Mouse (Mus musculus): ENCODE measurements around the gene Tsc22d3. TPM values are rescaled to one million over a fixed set of nuclear protein-coding genes. Genes with fewer than 3 reads are reported as not detected.

The Tsc22d3 gene
- total RNA-seq (2021), result 10 to 100 TPM; 66.0 to 76.4 TPM
- long read RNA-seq, transcript Tsc22d3-202 (3 exons, 1,790 nt), result major isoform, 56 of 111 reads
- long read RNA-seq, transcript Tsc22d3-201 (3 exons, 1,974 nt), result minor isoform, 37 of 111 reads
- long read RNA-seq, partial matches to known transcripts, result 0 of 111 reads
- long read RNA-seq, other reads (novel, unspliced or antisense), result 17 of 111 reads

DNA sequence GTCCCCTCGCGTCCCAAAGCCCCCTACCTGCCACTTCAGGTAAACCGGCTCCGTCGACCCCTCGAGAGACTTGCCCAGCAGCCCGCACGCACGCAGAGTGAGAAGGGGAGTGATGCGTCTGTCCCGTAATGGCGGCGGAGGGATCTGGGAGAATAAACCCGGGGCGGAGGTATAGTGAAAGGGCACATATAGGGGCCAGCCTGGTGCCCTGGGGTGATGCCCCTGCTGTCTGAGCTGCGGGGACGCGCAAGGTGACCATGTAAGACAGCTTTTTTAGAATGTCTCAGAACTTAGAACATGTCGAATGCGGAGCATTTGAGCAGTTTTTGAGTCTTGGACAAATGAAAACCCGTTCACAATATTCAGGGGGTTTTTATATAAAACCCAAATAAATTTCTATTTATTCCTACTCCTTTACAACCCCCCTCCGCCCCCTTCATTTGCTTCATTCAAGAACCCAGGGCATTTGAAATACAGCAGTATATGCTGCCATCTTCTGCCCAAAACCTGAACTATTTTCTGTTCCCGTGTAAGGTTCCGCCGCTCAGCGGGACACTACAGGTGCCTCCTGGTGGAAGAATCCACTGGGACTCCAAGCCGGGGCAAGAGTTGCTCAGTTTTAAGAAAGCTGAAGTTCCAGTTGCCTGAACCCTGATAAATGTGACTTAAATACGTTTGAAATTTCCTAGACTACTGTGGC lies at the start of gene Tsc22d3:
TSS of gene Tsc22d3 (minus strand) at position 250 of the 700 bp plus-strand sequence.
- DNase-seq (ENCODE audit: low spot score in 2 of 2), result peak; percentile 32 to 50

DNA sequence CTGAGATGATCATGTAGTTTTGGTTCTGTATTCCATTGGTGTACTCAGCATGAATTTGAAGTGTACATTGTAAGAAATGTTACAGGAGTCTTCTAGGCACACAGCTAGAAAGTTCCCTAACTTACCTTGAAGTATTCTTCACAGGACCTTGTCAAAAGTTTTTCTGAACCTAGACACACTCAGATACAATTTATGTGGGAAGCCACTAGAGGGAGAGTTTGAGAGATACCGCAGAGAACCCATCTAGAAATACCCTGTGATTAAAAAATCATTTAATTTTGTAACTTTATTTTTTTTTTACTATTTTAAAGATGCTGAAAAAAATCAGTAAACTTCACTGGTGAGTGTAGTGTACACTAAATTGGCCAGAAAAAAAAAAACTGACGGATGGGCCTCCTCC lies 39.1 kb upstream of the Tsc22d3 start:
- DNase-seq (ENCODE audit: low spot score in 2 of 2), result no peak

DNA sequence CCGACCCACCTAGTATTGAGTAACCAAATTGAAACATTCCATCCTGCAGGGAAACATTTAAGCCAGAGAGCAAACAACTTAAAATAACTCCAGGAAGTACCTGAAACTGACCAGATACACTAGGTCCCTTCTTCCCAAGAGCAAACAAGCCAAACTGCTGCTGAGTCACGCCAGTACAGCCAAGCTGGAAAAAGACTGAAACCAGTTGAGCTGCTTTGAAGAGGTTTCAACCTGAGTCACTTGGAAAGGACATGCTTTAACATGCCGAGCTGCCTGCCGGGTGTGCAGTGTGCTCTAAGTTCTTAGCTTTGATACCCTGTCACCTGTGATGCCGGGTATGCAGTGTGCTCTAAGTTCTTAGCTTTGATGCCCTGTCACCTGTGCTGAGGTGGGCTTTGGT lies 37.6 kb upstream of the Tsc22d3 start:
- DNase-seq (ENCODE audit: low spot score in 2 of 2), result no peak

DNA sequence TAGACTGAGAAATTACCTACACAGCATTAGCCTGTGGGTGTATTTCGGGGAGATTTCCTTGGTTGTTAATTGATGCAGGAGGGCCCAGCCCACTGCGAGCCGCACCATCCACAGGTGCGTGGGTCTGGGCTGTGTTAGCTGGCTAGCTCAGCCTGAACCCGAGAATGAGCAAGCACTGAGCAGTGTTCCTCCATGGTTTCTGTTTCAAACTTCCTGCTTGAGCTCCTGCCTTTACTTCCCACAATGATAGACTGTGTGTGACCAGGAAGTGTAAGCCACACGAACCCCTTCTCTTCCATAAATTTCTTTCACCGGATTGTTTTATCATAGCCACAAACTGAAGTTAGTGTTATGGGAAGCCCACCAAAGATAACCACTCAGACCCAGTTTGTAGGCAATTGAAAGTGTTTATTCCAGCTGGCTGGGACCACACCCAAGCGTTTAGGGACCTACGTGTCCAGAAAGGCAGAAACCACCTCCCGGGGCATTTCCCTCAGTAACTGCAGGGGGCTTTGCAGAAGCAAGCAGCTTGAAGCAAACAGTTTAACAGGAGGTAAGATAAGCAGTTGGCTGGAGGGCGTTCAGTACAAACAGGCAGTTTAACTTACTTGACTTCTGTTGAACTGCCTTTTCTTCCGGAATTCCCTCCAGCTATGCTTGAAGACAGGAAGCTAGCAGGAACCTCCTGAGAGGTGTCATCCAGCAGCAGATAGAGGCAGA lies 24.6 kb upstream of the Tsc22d3 start:
- no peak for DNase-seq (ENCODE audit: low spot score in 2 of 2)

DNA sequence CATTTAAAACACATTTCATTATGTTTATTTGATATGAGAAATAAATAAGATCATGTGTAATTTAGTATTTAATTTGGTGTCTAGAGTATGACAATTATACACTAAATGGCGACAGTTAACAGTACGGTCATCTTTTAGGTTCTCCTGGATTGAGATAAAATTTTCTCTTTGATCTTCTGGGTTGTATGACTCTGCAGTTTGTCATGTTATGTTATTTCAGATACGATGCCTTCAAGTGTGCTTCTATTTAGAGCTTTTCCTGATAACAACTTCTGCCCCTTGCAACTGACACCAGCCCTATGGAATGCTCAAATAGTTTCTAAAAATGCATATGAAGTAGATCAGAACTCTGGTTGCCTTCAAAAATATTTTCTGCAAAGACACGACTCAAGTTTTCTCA lies 9.5 kb upstream of the Tsc22d3 start:
- no peak for DNase-seq (ENCODE audit: low spot score in 2 of 2)

DNA sequence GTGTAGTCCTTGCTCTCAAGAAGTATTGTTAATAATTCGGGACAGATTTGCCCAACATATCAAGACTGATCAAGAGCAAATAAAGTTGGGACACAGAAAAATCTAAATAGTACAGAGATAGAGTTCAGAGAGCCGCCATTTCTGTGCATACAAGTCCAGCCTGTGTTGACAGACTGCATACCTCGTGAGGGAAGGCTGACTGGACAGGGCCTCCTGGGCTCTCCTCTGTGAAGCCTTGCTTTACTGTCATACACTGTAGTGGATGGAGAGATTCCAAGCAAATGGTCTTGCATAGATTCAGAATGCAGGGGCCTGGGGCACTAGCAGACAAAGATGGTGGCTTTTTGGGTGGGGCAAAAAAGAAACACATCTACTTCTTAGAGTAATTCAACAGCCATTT lies 1.4 kb upstream of the Tsc22d3 start:
- DNase-seq (ENCODE audit: low spot score in 2 of 2), result no peak

DNA sequence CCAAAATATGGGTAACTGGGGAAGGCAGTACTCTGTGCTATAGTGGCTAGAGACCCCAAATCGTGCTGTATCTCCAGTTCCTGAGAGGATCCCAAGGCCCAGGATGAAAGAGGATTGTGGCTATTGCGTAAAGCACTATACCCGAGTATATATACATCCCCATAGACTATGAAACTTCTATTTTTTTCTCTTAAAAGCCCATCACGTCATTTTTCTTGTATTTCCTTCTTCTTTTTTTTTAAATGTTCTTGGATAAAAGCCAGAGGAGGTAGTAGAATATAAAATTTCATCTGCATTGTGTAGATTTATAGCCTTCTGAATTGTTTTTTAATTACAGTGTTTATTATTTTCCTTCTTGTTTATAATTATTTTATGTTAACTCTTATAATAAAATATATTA lies 852 bp upstream of the Tsc22d3 start:
- DNase-seq (ENCODE audit: low spot score in 2 of 2), result no peak

DNA sequence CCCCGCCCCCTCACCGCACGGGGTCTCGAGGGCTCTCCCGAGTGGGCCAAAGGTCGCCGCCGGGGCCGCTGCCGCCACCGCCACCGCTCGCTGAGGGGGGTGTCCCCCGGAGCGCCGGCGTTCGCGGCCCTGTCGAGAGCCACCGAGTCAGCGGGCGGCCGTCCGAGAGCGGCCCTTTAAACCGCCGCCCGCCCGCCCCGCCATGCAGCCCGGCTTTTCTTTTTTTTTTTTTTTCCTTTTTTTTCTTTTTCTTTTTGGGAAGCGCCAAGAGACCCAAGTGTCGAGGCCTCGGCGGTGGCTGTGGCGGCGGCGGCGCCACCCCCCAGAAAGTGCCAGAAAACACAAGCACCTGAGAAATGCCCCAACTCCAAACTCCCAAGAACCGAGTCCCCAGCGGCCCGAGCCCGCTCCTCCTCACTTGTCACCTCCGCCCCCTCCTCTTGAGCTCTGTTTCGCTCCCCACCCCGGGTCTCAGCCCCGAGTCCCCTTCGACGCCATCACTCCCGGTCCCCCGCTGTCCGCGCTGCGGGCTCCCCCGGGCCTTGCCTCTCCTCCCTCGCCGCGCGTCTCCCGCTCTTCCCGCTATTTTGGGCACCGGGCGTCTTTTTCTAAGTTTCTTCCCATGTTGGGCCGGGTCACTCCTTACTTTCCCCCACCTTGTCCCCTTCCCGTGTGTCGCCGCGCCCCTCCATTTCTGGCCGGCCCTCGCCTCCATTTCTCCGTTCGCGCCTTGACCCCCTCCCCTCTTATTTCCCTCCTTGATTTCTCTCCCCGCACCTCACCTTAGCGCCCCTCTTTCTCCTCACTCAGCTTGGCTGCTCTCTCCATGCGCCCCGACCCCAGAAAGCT lies 674 bp downstream of the Tsc22d3 start:
- peak in 1 of 2 experiments; percentile 13 for DNase-seq (ENCODE audit: low spot score in 2 of 2)

DNA sequence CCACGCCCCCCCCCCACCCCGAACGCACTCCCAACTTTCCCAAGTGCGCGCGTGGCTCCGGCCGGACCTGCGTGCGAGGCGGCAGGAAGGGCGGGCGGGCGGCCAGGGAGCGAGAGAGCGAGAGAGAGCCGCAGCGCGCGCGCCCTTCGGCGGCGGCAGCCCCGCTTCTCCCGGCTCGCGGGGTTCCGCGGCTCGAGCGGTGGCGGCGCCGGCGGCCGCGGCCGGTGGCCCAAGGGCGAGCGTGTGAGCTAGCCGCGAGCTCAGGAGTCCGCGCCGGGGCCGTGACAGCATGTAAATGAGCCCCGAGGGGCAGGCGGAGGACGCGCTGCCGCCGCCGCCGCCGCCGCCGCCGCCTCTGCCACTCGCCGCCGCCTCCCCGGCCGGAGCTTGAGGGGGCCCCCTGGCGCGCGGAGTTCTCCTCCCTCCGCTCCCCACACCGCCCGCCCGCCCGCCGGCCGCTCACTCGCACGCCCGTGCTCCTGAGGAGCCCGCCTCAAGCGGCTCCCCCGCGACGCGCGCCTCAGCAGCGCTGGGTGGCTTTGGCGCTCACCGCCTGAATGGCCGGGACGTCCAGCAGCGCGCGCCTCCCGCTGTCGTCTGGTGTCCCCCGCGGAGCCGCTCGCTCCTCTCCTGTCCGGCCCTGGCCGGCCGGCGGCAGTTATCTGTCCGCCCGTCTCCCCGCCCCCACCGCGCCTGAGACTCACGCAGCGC lies 1.5 kb downstream of the Tsc22d3 start:
- DNase-seq (ENCODE audit: low spot score in 2 of 2), result peak; percentile 14 to 47

DNA sequence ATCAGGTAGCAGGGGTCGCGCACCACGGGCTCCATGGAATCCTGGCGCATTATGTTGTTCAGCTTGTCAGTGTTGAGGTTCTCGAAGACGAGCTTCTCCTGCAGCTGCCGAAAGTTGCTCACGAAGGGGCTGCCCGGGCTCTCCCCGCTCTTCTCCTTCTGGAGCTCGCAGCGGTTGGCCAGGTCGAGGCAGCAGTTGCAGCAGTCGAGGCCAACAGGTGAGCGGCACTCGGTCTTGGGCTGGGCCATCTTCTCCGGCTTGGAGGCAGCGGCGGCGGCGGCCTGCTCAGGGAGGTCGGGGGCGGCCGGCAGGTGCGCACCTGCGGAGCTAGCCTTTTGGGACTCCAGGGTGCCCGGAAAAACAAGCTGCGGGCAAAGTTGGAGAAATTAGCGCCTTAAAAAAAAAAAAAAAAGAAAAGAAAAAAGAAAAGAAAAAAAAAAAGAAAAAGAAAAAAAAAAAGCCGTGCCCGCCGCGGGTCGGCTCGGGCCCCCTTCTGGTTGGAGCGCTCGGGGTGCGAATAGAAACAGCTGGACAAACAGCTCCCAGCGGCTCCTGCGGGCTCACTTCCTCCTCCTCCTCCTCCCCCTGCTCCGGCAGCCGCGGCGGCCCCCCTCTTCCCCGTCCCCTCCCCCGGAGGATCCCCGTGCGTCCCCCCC lies 2.1 kb downstream of the Tsc22d3 start:
- no peak for DNase-seq (ENCODE audit: low spot score in 2 of 2)

DNA sequence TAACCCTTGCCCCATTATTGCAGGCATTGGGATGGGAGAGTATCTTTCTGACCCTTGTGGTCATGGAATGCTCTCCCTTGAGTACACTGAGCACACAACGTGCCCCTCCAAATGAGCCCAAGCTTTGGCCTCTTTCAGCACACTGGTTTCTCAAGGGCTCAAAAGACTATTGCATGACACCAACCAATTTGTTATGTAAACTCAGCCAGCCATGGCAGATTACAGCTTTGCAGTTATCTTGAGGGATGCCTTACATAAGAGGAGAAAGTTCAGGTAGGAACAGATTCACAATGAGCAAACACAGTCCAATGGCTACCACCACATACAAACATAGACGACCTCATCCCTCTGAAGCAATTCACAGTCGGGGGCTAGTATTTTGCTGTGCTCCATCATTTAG lies 9.3 kb downstream of the Tsc22d3 start:
- no peak for DNase-seq (ENCODE audit: low spot score in 2 of 2)

DNA sequence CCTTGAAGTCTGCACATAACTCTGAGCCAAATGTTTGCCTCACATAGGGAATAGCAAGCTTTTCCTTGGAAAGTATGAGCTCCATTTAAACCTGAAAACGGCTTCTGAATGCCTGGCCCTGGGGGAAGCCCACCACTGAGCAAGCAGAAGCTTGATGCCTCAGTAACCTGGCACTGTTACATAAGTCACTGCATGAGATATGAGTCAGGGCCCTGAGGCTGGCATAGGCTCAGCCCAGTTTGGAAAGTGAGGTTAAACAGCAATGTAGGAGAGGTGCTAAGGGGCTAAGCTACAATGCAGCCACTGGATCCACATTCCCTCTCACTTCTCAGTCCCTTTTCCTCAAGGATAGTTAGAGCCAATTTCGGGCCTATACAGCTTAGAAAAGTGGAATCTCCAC lies 10.3 kb downstream of the Tsc22d3 start:
- no peak for DNase-seq (ENCODE audit: low spot score in 2 of 2)

DNA sequence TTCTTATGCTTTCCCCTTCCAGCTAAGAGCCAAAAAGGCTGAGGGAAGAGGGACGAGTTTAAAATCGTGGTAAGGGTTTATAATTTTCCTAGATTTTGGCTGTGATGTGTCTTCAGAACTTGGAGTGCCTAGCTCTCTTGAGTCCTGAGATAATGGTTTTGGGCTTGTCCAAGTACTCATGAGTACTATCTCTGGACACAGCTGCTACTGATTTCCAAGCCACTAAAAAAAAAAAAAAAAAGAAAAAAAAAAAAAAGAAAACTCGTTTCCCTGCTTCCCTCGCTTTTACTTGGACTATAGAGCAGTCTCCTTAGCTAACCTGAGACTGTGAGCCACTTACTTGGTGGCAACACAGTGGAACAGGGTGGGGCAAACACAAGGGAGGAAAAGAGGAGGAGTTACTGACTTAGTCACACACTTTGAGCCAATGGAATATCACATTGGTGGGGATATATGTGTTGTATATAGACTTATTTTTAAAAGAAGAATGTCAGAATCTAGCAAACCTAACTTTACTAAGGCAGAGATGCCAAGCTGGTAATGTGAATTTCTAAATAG lies 11.2 kb downstream of the Tsc22d3 start:
- no peak for DNase-seq (ENCODE audit: low spot score in 2 of 2)

DNA sequence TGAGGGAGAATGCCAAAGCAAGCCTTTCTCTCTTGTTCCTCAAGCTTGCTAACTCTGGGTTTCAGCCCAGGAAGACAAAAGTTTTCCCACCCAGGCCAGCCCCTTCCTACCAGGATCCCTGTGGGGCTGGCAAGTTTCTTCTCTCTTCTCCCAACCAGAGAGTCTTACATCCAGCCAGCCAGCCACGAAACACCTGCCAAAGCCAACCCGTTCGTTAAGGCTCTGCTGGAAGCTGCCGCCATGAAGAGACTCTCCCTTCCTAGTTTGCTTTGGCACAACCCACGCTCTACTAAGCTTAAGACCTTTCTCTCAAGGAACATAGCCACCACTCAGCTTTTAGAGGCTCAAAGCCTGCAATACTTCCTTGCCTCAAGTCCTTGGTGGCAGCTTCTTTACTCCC lies 11.9 kb downstream of the Tsc22d3 start:
- no peak for DNase-seq (ENCODE audit: low spot score in 2 of 2)

DNA sequence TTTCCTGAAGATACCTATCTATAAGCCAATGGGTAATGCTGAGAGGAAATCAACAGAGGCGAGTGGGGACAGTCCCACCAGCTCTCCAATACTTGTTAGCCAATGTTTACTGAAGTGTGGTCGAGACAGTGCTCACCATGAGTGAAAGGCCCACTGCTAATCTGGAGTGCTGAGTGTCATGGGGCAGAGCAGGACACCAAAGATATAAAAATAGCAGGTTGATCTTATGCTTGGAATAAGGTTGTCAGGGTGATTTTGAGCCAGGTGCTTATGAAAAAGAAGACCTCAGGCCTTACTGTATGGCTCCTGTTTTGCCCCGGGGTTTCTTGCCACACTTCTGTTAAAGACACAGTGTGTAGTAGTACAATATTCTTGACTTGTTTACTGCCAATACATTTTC lies 20.0 kb downstream of the Tsc22d3 start:
- no peak for DNase-seq (ENCODE audit: low spot score in 2 of 2)

DNA sequence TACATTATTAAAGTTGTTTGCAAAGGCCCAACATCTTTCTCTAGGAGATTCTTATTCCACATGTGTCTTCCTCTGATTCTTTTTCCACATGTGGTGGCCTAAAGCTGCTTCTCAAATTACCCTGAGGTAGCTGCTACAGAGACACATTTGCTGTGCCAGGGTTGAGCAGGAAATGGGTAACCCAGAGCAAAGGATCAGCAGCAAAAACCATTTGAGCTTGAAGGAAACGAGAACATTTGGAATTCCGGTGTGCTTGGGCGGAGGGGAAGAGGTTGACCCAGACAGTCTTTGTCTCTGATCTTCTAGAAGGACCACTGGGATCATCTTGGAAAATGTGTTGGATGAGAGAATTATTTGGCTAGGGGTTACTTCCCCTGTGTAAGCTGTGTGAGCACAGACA lies 24.8 kb downstream of the Tsc22d3 start:
- no peak for DNase-seq (ENCODE audit: low spot score in 2 of 2)

DNA sequence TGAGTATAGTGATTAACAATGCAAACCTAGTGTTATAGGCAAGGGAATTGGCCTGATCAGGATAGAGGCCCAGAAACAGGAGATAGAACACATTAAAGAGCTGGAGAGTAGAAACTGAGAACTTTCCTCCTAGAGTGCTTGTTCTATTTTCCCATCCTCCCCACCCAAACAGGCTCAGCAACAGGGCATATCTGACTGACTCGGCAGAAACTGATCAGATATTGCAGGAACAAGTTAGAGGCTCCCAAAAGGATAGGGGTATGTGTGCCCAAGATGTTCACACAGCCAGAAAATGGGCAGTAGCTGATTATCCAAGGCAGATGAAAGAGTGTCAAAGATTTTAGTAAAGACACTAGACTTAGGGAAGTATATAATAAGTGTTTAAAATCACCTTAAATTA lies 25.3 kb downstream of the Tsc22d3 start:
- DNase-seq (ENCODE audit: low spot score in 2 of 2), result no peak

DNA sequence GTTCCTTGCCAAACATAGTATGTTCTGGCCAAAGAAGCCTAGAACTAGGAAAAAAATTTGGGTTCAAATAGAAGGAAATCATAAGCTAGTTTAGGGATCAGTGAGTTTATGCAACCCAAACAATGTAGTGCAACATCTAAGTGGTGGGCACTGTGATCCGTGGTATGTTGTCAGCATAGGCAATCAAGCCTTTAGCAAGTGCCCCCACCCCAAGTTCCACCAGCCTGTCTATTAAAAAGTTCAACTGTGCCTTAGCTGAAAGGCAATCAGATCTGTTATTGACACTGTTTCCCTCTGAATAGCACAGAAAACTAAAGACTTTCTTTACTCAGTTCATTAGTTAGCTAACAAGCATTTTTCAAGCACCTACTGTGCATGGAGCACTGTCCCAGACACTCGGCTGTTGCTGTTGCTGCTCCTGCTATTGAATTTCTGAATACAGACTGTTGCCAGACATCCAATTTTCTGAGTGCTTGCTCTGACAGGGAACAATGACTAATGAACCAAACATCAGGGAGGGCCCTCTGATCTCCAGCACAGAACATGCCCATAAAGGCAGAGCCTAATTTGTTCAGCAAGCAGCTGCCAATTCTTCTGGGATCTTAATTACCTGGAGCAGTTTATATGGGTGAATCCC lies 27.6 kb downstream of the Tsc22d3 start:
- no peak for DNase-seq (ENCODE audit: low spot score in 2 of 2)

DNA sequence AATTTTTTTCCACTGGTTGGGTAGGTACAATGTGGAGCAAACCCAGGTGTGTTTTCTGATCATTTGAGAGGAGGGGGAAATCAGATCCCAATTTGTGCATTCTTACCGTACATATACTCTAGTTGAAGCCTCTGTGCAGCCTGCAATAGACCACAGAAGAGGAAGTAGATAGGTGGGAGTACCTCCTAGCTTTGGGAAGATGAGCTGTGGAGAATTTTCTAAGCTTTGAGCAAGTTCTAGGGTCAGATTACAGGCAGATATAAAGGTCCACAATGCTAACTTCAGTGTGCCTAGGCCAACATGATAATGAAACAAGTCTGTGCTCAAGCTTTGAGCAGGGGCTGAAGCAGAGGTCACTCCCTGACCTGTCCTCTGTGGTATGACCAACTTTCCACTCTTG lies 30.9 kb downstream of the Tsc22d3 start:
- no peak for DNase-seq (ENCODE audit: low spot score in 2 of 2)
